Mouse (Mus musculus): ENCODE data around the gene H1f0.

H1f0 gene

DNA sequence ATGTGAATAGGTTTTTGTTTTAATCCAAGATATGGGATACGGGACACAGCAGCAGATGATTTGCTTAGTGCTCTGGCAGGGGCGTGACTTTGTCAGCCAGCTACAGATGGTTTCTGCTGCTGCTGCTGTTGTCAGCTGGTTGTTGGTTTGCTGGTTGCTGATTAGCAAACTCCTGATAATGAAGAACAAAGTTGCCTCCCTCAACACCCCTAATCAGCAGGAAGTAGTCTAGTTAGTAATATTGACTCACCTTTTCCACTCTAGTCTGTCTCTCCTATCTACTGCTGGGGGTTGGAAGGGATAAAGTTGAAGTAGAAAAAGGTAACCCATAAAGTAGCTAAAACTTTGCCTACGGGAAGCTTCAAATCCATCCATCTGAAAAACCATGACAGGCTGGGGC, 39.4 kb downstream of the H1f0 start:
- no peak for DNase-seq (ENCODE audit: low read depth, low spot score)

GRCm38 (mm10) chr15:79068416-79068815, 40.2 kb downstream of the H1f0 start:
- no peak for DNase-seq (ENCODE audit: low read depth, low spot score)

DNA sequence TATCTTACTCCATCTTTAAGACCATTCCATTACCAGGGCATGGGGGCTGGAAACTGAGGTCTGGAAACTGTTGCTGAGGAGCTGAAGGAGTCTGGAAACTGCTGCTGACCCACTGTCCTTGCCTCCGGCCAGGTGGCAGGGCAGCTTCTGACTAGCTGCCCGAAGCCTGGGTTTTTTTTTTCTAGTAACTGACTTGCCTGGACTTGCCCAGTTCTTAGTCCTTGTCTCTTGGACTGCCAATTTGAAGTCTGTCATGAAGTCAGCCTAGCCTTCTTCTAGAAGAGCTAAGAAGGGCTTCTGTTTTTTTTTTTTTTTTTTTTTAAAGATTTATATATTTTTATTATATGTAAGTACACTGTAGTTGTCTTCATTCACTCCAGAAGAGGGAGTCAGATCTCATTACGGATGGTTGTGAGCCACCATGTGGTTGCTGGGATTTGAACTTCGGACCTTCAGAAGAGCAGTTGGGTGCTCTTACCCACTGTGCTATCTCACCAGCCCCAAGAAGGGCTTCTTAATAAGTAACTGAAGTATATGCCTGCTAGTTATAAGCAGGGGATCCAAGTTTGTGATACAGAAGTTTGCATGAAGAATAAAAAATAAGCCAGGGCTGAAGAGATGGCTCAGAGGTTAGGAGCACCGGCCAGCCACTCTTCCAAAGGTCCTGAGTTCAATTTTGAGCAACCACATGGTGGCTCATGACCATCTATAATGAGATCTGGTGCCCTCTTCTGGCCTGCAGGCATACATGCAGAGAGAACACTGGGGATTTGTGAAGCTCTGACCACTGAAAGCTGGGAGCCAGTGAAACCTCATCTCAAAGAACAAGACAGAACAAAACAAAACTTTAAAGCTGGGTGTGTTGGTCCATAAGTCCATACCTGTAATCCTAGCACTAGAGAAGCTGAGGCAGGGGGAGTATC, 43.1 kb downstream of the H1f0 start:
- no peak for DNase-seq (ENCODE audit: low read depth, low spot score)

DNA sequence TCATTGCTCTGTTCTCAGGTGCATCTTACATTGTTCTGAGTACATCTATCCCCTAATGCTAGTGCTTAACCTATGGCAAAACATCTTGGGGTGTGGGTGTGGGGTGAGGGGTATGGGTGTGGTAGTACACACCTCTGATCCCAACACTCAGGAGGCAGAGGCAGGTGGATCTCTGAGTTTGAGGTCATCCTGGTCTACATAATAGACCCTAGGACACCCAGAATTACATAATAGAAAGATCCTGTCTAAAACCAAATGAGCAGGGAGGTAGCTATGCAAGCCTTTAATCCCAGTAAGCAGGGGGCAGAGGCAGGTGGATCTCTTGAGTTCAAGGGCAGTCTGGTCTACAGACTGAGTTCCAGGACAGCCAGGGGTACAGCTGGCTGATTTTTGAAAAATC, 45.5 kb downstream of the H1f0 start:
- no peak for DNase-seq (ENCODE audit: low read depth, low spot score)

DNA sequence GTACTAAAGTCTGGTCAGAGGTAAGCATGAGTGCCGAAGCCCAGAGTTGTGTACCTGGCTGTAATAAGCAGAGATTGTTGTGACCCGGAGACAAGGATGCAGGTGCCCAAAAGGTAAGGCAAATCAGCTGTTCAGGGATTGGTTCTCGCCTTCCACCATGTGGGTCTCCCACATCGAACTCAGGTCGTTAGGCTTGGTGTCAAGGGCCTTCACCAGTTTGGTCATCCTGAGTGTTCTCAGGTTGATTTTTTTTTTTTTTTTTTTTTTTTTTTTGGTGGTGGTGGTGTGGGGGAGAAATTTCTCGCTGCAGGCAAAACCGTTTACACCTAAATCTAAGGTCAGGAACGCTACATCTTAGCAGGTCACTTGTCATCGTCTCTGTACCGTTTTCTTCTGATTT, 46.2 kb downstream of the H1f0 start:
- no peak for DNase-seq (ENCODE audit: low read depth, low spot score)

- DNase-seq (ENCODE audit: low read depth, low spot score), result peak; percentile 81
Measured at GRCm38 (mm10) chr15:79074913-79075532, 46.8 kb downstream of the H1f0 start, which contains the start of gene Eif3l. Gene Eif3l, plus strand, starts transcription at chr15:79075179.

DNA sequence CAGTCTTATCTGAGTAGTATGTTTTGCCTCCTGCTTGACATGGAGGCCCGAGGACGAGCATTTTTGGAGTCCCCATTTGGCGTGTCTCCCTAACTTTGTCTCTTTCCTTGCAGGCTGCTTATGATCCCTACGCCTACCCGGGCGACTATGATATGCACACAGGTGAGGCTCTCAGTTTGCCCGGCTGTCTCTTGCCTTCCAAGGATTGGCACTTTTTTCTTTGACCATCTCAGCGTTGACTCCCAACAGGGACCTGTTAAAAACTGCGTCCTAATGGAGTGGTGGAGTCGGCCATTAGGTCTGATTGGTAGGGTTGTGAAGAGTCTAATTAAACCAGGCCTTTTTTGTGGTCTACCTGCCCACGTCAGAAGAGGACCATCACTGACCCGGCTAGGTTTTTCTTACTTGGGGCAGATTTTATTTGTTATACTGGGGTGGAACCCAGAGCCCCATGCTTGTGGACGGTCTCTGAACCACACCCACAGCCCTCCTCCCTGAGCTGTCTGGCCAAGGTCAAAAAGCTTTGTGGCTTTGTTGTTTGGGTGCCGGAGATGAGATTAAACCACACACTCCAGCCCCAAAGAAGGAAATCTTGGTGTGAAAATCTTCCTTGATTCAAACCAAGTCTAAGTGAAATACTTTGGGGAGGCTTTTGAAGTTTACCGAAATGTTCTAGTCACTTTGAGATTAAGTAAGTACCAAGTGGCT, 47.6 kb downstream of the H1f0 start:
- no peak for DNase-seq (ENCODE audit: low read depth, low spot score)

DNA sequence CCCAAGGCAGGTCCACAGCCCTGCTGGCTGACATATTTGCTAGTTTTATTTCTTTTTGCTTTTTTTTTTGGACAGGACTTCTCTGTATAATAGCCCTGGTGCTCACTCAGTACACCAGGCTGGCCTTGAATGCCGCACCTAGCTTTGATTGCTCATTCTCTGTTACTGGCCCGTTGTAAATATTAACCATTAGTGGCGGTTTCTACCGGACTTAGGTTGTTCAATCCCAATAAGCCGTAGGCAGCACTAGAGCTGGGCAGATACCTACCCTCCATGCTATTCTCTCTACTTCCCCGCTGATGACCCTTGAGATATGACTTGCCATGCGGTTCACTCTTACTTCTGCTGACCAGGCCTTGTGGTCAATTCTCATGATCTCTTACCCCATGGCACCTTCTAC, 51.3 kb downstream of the H1f0 start:
- no peak for DNase-seq (ENCODE audit: low read depth, low spot score)

Data from skeletal muscle tissue, adult 2 months (tissue).